Mouse (Mus musculus): Measurements from ENCODE around the gene Lamtor5. TPM values are rescaled to one million over a fixed set of nuclear protein-coding genes. Genes with fewer than 3 reads are reported as not detected.

The Lamtor5 gene
- total RNA-seq, 1 experiment from 2014 or later = 91.9 TPM

Other genes starting within 250 kb of the Lamtor5 start
- 0.79 TPM in 1 of 2 replicates, not detected in the other for gene Kcna3, start 242.7 kb upstream of the Lamtor5 start, total RNA-seq (2021)
- 0.95 and 1.2 TPM in 2 replicates for gene Kcna2, start 177.7 kb upstream of the Lamtor5 start, total RNA-seq (2021)
- not detected in 2 replicates for gene Kcna10, start 95.8 kb upstream of the Lamtor5 start, total RNA-seq (2021)
- 0.43 TPM in 1 of 2 replicates, not detected in the other for gene Cym, start 57.1 kb upstream of the Lamtor5 start, total RNA-seq (2021)
- gene A630076J17Rik, start 48.2 kb upstream of the Lamtor5 start, total RNA-seq (2021) = not detected in 2 replicates
- gene Prok1, start 39.2 kb upstream of the Lamtor5 start, total RNA-seq (2021) = 0.38 and 0.49 TPM in 2 replicates
- gene Slc16a4, start 12.4 kb downstream of the Lamtor5 start, total RNA-seq (2021) = 0.36 and 0.52 TPM in 2 replicates
- gene Rbm15, start 54.8 kb downstream of the Lamtor5 start, total RNA-seq (2021) = 40.8 and 43.7 TPM in 2 replicates
- 7.6 and 8.3 TPM in 2 replicates for gene Kcnc4, start 180.7 kb downstream of the Lamtor5 start, total RNA-seq (2021)
- 2.1 and 2.7 TPM in 2 replicates for gene Slc6a17, start 239.2 kb downstream of the Lamtor5 start, total RNA-seq (2021)

Data from adrenal gland, postnatal 25 days (tissue).